ENCODE assay signal across 8 mouse cellular contexts in genomic region chr5:75157038-75157437, GRCm38 (mm10). TPM values are rescaled to one million over a fixed set of nuclear protein-coding genes. Genes with fewer than 3 reads are reported as not detected.
DNase-seq lines count a peak whose midpoint lies in the region; ATAC-seq and TF ChIP-seq lines count a peak whose summit lies in the region.

No protein-coding gene starts in this region.

- H3K4me2 ChIP-seq in embryonic facial prominence, embryonic 15.5 days (replicated peaks) = peak overlapping the region; percentile 81
- peak overlapping the region; percentile 87 for H3K4me2 ChIP-seq in stomach, embryonic 16.5 days (ENCODE audit: low read depth, low read length)

- peaks cover 10% of the 10 kb centered on the region; the same call in 1 of the 2 replicates for H3K36me3 ChIP-seq in embryonic facial prominence, embryonic 15.5 days
- no peaks in the 10 kb centered on the region for H3K36me3 ChIP-seq in hindbrain, embryonic 10.5 days
- H3K36me3 ChIP-seq in stomach, embryonic 16.5 days (ENCODE audit: control insufficient read depth, insufficient read depth, low read length) = no peaks in the 10 kb centered on the region

- no peaks in the 10 kb centered on the region for H3K9me3 ChIP-seq in embryonic facial prominence, embryonic 15.5 days (replicated peaks)
- H3K9me3 ChIP-seq in hindbrain, embryonic 10.5 days = no peaks in the 10 kb centered on the region
- H3K9me3 ChIP-seq in stomach, embryonic 16.5 days (replicated peaks; ENCODE audit: control insufficient read depth, low read length) = no peaks in the 10 kb centered on the region

- ATAC-seq in embryonic facial prominence, embryonic 15.5 days (ENCODE audit: insufficient number of reproducible peaks, low FRiP score, low TSS enrichment, low read depth) = no peak
- ATAC-seq in megakaryocyte progenitor cell, adult 5-6 weeks (replicated peaks; ENCODE audit: poor library complexity) = peak; percentile 80
- no peak for ATAC-seq in stomach, embryonic 16.5 days (ENCODE audit: insufficient read depth, low FRiP score)

- TF ChIP-seq POLR2A in bone marrow, adult 2 months (IDR thresholded peaks at IDR 0.05; ENCODE audit: borderline replicate concordance, control insufficient read depth, low read depth, low read length) = no peak

- peaks cover 13% of the 10 kb centered on the region for H3K27me3 ChIP-seq in embryonic facial prominence, embryonic 15.5 days
- H3K27me3 ChIP-seq in hindbrain, embryonic 10.5 days (ENCODE audit: insufficient read depth, poor library complexity, severe bottlenecking) = peaks cover 44% of the 10 kb centered on the region
- peaks cover 7% of the 10 kb centered on the region; the same call in 1 of the 2 replicates for H3K27me3 ChIP-seq in stomach, embryonic 16.5 days (ENCODE audit: control insufficient read depth, insufficient read depth, low read length)

- DNase-seq in left cerebral cortex, postnatal 14 days (ENCODE audit: low spot score in 2 of 2) = peak; percentile 76 to 79
- DNase-seq in left cerebral cortex, adult 8-10 months (ENCODE audit: low spot score in 2 of 2) = no peak
- peak; percentile 63 for DNase-seq in hindbrain, embryonic 10.5 days (ENCODE audit: low spot score)
- DNase-seq in layer of hippocampus, adult 9-10 months (ENCODE audit: low spot score) = peak; percentile 60

- H3K27ac ChIP-seq in bone marrow, adult 2 months (ENCODE audit: control insufficient read depth, insufficient read depth, low read depth, low read length, poor library complexity) = no peak overlapping the region
- peak overlapping the region; percentile 88 for H3K27ac ChIP-seq in embryonic facial prominence, embryonic 15.5 days (replicated peaks)
- H3K27ac ChIP-seq in hindbrain, embryonic 10.5 days = 0 out of 2 replicates have a peak overlapping the region, but pooled peaks have one; percentile 83
- H3K27ac ChIP-seq in stomach, embryonic 16.5 days (ENCODE audit: low read length) = peak overlapping the region; percentile 84

- TF ChIP-seq CTCF in bone marrow, adult 2 months (IDR thresholded peaks at IDR 0.05; ENCODE audit: control insufficient read depth, insufficient read depth, low read length) = peak; percentile 64

- no peaks in the 10 kb centered on the region; the same call in 1 of the 2 replicates for H3K4me1 ChIP-seq in bone marrow, adult 2 months (ENCODE audit: control insufficient read depth, insufficient read depth, low read length)
- H3K4me1 ChIP-seq in embryonic facial prominence, embryonic 15.5 days = peaks cover 39% of the 10 kb centered on the region
- peaks cover 38% of the 10 kb centered on the region for H3K4me1 ChIP-seq in hindbrain, embryonic 10.5 days (replicated peaks)
- H3K4me1 ChIP-seq in stomach, embryonic 16.5 days (ENCODE audit: control insufficient read depth, insufficient read depth, low read length) = peaks cover 3% of the 10 kb centered on the region; the same call in 1 of the 2 replicates

- intact Hi-C loops in left cerebral cortex, postnatal 14 days (cut with DNase I) = loop anchor here (2.0 to 10.0 kb wide), 6 partner anchors 512 to 1396 kb away; no protein-coding TSS in a partner anchor

- H3K9ac ChIP-seq in embryonic facial prominence, embryonic 15.5 days = peak overlapping the region; percentile 59
- peak overlapping the region; percentile 69 for H3K9ac ChIP-seq in stomach, embryonic 16.5 days (ENCODE audit: low read length)

- 1% methylated on average over 3 of the region's 3 CpGs for WGBS in bone marrow, adult 2 months
- 0% methylated on average over 3 of the region's 3 CpGs for WGBS in embryonic facial prominence, embryonic 15.5 days
- WGBS in hindbrain, embryonic 10.5 days = 0% methylated on average over 3 of the region's 3 CpGs
- WGBS in stomach, embryonic 16.5 days = 0% methylated on average over 3 of the region's 3 CpGs

- no peak overlapping the region for H3K4me3 ChIP-seq in bone marrow, adult 2 months (replicated peaks; ENCODE audit: control insufficient read depth, low read depth, low read length)
- peak overlapping the region; percentile 66 for H3K4me3 ChIP-seq in embryonic facial prominence, embryonic 15.5 days (replicated peaks)
- peak overlapping the region; percentile 60 for H3K4me3 ChIP-seq in hindbrain, embryonic 10.5 days
- peak overlapping the region; percentile 62 for H3K4me3 ChIP-seq in stomach, embryonic 16.5 days (replicated peaks; ENCODE audit: low read length)

RNA-seq across cellular contexts. Expression of gene Pdgfra, which starts 4.9 kb away (rescaled TPM):
- 10 to 100 TPM; 57.0 to 59.8 TPM for total RNA-seq in left cerebral cortex, postnatal 14 days (2021)
- total RNA-seq in left cerebral cortex, adult 8-10 months (2022) = 10 to 100 TPM; 36.1 to 41.1 (median 40.3) TPM
- polyA plus RNA-seq in bone marrow, adult 2 months (2011; ENCODE audit: insufficient read depth, insufficient read length, low replicate concordance, missing spikeins) = 3.7 and 4.1 TPM in 2 replicates
- polyA plus RNA-seq in embryonic facial prominence, embryonic 15.5 days (2015; fragmentation: Nextera tagmentation; extraction: Ambion mirVana) = 64.9 and 65.0 TPM in 2 replicates
- polyA plus RNA-seq in hindbrain, embryonic 10.5 days (2016; fragmentation: Nextera tagmentation; extraction: Ambion mirVana) = 20.4 and 23.3 TPM in 2 replicates
- total RNA-seq in megakaryocyte progenitor cell, adult 5-6 weeks (2015) = not detected in 2 replicates
- total RNA-seq in megakaryocyte progenitor cell, adult 5-6 weeks (2017) = 0.08 TPM in 1 of 2 replicates, not detected in the other
- 38.7 and 39.5 TPM in 2 replicates for polyA plus RNA-seq in stomach, embryonic 16.5 days (2015; fragmentation: Nextera tagmentation; extraction: Ambion mirVana)

Comparison
In these comparisons a context has a peak if more than half of its experiments do, and no peak if none do; other contexts are left out.
1. DNase-seq: peak in left cerebral cortex, postnatal 14 days (2 of 2), hindbrain, embryonic 10.5 days (single experiment) and layer of hippocampus, adult 9-10 months (single experiment); none in left cerebral cortex, adult 8-10 months (0 of 2).